Mouse (Mus musculus) urinary bladder, adult 2 months (tissue): Measurements from ENCODE around the gene Myh10. TPM values are rescaled to one million over a fixed set of nuclear protein-coding genes. Genes with fewer than 3 reads are reported as not detected.

Experiments used
- DNase-seq: peaks from one replicate; pipeline ENCODE4 v3.0.0; 2022; ENCODE audit warnings: low spot score
- polyA plus RNA-seq: library from polyadenylated mRNA; depleted of rRNA; stranded (reverse); fragments of >200 nt; gene quantifications from 2 replicates; pipeline ENCODE4 v1.2.3, GENCODE M21; 2012; rRNA removed

Myh10 gene
- polyA plus RNA-seq, 1 experiment = 66.5 TPM

DNA sequence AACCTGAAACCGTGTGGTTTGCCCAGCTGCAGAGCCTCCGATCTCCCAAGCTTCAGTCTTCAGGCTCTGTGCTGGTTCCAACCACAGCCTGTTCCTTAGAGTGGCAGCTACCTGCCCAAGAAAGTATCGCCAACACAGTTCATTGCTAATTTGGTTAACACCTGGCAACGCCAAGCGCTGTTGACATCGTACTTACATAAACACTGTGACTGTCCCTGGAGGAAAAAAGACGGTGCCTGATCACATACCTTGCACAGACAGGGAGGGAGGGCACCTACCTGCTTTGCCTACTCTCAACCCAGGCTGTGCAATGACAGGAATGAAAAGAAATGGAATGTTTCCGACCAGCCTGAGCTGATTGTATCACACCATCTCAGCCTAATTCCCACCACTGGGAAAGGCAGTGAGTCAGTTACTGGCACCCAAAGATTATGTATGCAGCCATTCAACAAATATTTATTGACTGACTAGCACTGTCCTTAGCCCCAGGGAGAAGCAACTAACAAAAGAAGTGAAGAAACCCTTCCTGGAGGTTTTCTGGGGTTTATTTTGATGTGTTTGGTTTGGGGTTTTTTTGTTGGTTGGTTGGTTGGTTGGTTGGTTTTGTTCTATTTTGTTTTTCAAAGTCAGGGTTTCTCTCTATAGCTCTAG is 168.7 kb downstream of the Myh10 start:
- DNase-seq = no peak

DNA sequence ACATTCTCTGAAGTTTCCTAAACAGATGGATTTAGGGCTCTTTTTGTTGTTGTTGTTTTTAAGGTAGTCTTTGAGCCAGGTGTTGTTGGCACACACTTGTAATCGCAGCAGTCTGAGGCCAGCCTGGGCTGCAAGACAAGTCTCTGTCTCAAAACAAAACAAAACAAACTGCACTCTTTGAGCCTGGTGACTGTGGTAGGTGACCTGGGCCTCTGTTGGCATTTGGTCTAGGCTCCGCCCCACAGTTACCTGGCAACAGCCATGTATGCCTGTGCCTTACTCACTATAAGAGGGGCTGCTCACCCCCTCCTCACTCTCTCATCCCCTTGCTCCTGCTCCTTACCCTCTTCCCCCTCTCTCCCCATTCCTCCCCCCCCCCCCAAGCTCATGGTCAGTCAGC is 170.9 kb downstream of the Myh10 start:
- DNase-seq = no peak

DNA sequence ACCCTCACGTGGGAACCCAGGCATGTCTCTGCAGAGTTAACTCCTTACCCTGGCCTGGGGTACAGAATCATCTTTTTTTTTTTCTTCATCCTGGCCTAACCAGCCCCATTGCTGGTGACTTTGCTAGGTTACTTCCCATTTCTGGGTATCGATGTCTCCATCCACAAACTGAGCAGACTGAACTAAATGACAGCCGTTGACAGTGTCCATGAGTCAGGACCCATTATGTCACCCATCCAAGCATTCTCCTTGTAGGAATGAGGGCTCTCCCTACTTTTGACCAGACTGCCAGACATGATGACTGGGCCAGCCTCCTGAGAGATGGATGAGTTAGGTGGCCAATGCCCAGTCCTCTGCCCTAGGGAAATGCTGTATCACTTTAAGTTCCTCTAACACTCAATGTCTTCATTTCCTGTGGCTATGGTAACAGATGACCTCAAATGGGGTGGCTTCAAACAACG is 172.3 kb downstream of the Myh10 start:
- no peak for DNase-seq

DNA sequence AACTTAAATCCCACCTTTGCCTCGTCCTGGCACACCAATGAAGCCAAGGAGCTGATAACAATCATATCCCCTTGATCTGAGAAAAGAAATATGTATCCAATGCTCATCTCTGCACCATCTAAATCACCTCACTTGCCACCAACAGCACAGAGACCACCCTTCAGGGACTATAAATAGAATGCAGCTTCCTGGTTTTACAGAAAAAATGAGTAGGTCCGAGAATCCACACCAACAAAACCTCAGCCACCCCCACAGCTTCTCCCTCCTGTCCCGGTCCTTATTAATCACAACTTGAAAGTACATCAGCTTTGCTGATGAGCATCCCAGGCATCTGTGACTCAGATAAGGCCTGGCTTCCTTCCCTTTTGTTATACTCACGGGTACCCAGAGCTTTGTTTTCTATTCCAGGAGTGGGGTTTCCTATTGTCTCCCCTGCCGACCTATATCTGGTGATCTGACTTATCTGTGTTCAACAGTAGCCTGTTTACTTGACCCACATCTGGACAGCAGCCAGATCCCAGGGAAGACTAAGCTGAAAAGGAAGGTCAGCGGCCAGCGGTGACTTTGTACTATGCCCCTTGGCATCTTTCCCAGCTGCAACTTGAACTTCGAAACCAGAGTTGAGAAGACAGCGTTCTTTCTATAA is 173.3 kb downstream of the Myh10 start:
- no peak for DNase-seq

Other genes starting within 250 kb of the Myh10 start
- gene Pik3r6, start 188.5 kb upstream of the Myh10 start, polyA plus RNA-seq = 2.5 TPM in 2 replicates
- 1.0 and 1.6 TPM in 2 replicates for gene Mfsd6l, start 135.4 kb upstream of the Myh10 start, polyA plus RNA-seq
- 0.16 and 0.22 TPM in 2 replicates for gene Ccdc42, start 104.5 kb upstream of the Myh10 start, polyA plus RNA-seq
- gene Ndel1, start 180.3 kb downstream of the Myh10 start, polyA plus RNA-seq = 68.6 and 78.7 TPM in 2 replicates
- 0.01 TPM in 1 of 2 replicates, not detected in the other for gene Rnf222, start 197.0 kb downstream of the Myh10 start, polyA plus RNA-seq
- gene Rpl26, start 210.0 kb downstream of the Myh10 start, polyA plus RNA-seq = 3,701 and 3,960 TPM in 2 replicates
- not detected in 2 replicates for gene Odf4, start 235.5 kb downstream of the Myh10 start, polyA plus RNA-seq